Mouse (Mus musculus) heart, adult 2 months (tissue): Measurements from ENCODE around the gene Shtn1. TPM values are rescaled to one million over a fixed set of nuclear protein-coding genes. Genes with fewer than 3 reads are reported as not detected.

ENCODE experiments used
- DNase-seq, 2 experiments: peaks; one replicate each; pipeline ENCODE4 v3.0.0; 2021
- H3K27ac ChIP-seq: fragments of 200-600 bp; 2 replicates; pipeline ENCODE4 v1.8.1; 2022
- H3K27me3 ChIP-seq: fragments of 200-500 bp; 2 replicates; pipeline ENCODE4 v1.6.1; 2012; ENCODE audit warnings: mild to moderate bottlenecking, low read length, inconsistent platforms, mixed read lengths; ENCODE audit not compliant: control insufficient read depth, insufficient read depth
- H3K36me3 ChIP-seq: fragments of 200-500 bp; 2 replicates; pipeline ENCODE4 v1.6.1; 2012; ENCODE audit warnings: low read length, inconsistent platforms; ENCODE audit not compliant: control insufficient read depth, insufficient read depth
- H3K4me1 ChIP-seq: fragments of 200-500 bp; 2 replicates; pipeline ENCODE4 v1.6.1; 2011; ENCODE audit warnings: low read length; ENCODE audit not compliant: control insufficient read depth, insufficient read depth
- H3K4me3 ChIP-seq: fragments of 200-600 bp; 2 replicates; pipeline ENCODE4 v1.8.1; 2022
- H3K79me2 ChIP-seq: fragments of 200-500 bp; replicated peaks from 2 replicates; pipeline ENCODE4 v1.6.1; 2012; ENCODE audit warnings: mild to moderate bottlenecking, inconsistent platforms, low read length, moderate library complexity, mixed read lengths; ENCODE audit not compliant: control insufficient read depth, insufficient read depth
- H3K9ac ChIP-seq: fragments of 200-500 bp; 2 replicates; pipeline ENCODE4 v1.6.1; 2012; ENCODE audit warnings: low read depth, mild to moderate bottlenecking, control low read depth, inconsistent platforms, low read length, mixed read lengths
- CTCF ChIP-seq: fragments of 200-600 bp; IDR thresholded peaks from 2 replicates; pipeline ENCODE4 v1.8.1; 2022; ENCODE audit warnings: antibody characterized with exemption, mild to moderate bottlenecking, moderate library complexity
- EP300 ChIP-seq: fragments of 200-500 bp; IDR thresholded peaks from 2 replicates; pipeline ENCODE4 v1.6.1; 2011; ENCODE audit warnings: low read depth, low read length, control low read depth; ENCODE audit not compliant: insufficient read depth
- POLR2A ChIP-seq: fragments of 200-500 bp; IDR thresholded peaks from 2 replicates; pipeline ENCODE4 v1.6.1; 2011; ENCODE audit warnings: mild to moderate bottlenecking, low read depth, low read length, control low read depth; ENCODE audit not compliant: insufficient read depth
- WGBS: fragments of 180-500 bp; shearing (Covaris S2); methylation state at CpG from one replicate; pipeline ENCODE4 v1.1.7; 2018; 5-methylcytosine and 5-hydroxymethylcytosine counted together
- intact Hi-C: fragments of 180-260 bp; cut with DNase I; formaldehyde crosslinking; loops from one replicate; pipeline ENCODE4 v1.15.1; 2025
- polyA plus RNA-seq: library from polyadenylated mRNA; depleted of rRNA; stranded (reverse); fragments of >200 nt; gene quantifications from 2 replicates; pipeline ENCODE4 v1.2.3, GENCODE M21; 2012
- total RNA-seq, 2 experiments: library from RNA; stranded (reverse); gene quantifications; 2 replicates each; pipeline ENCODE4 v1.2.3; 2021

Shtn1 gene
- total and polyA plus RNA-seq, 3 experiments: 0.90 to 2.4 (median 2.3) TPM

DNA sequence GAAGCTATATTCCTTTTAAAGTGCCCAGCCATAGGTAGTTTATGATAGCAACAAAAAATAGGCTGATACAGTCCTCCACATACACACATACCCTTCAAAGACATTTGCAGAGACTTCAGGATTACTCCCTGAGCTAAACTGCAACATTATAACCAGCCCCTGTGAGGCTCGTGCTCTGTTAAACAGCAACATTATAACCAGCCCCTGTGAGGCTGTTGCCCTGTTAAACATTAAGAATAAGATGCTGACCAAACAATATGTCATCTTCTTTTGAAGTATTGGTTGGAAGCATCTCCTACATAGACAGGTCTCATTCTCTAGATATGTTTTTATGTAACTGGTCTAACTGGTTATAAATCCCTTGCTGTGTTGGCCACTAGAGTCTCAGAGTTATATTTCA is 45.7 kb downstream of the Shtn1 start:
- no peak overlapping the region for H3K4me3 ChIP-seq
- TF ChIP-seq EP300: no peak
- H3K36me3 ChIP-seq: no peaks in the 10 kb centered on the region
- no peaks in the 10 kb centered on the region for H3K4me1 ChIP-seq
- H3K79me2 ChIP-seq: no peaks in the 10 kb centered on the region
- H3K27me3 ChIP-seq: no peaks in the 10 kb centered on the region
- intact Hi-C loops: no loop called here
- no peak overlapping the region for H3K27ac ChIP-seq
- no peak overlapping the region for H3K9ac ChIP-seq
- DNase-seq: no peak
- WGBS: 78% methylated on average over 1 of the region's 1 CpGs

DNA sequence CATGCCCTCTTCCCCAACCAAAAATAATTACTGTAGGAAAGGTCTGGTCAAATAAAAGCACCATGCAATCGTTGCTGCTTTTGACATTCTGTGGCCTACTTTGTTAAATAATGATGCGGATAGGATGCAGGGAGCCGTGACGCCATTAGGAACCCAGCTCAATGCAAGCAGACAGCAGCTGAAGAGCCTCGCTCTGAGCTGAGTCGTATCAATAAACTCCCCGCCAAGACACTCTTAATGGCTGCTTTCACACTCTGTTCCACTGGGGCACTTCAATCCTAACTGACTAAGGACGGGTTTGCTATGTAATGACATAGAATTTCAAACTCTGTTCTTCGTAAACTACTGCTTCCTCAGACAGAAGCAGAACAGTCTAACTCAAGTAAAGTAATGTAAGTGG is 46.9 kb downstream of the Shtn1 start:
- no peaks in the 10 kb centered on the region for H3K4me1 ChIP-seq
- no peaks in the 10 kb centered on the region for H3K27me3 ChIP-seq
- no peak for TF ChIP-seq POLR2A
- no peak for TF ChIP-seq EP300
- no peak for TF ChIP-seq CTCF
- no peak overlapping the region for H3K9ac ChIP-seq
- WGBS: 81% methylated on average over 9 of the region's 9 CpGs
- no peak for DNase-seq
- intact Hi-C loops: no loop called here
- H3K36me3 ChIP-seq: no peaks in the 10 kb centered on the region
- no peaks in the 10 kb centered on the region for H3K79me2 ChIP-seq
- H3K4me3 ChIP-seq: no peak overlapping the region
- no peak overlapping the region for H3K27ac ChIP-seq

- Histone ChIP-seq H3K27me3 (no peaks in the 10 kb centered on the region), H3K4me3 (no peak overlapping the region), H3K36me3 (no peaks in the 10 kb centered on the region), H3K27ac (no peak overlapping the region), H3K9ac (no peak overlapping the region), H3K79me2 (no peaks in the 10 kb centered on the region), H3K4me1 (no peaks in the 10 kb centered on the region)
- TF ChIP-seq POLR2A: no peak
- no peak for TF ChIP-seq CTCF
- no peak for TF ChIP-seq EP300
- intact Hi-C loops: no loop called here
- no peak for DNase-seq
- 90% methylated on average over 3 of the region's 3 CpGs for WGBS
Observed at GRCm38 (mm10) chr19:59028130-59028529, 47.8 kb downstream of the Shtn1 start.

GRCm38 (mm10) chr19:59023876-59024275 is 52.0 kb downstream of the Shtn1 start:
- Histone ChIP-seq H3K27me3 (peaks cover 4% of the 10 kb centered on the region; the same call in 1 of the 2 replicates), H3K27ac (no peak overlapping the region), H3K4me1 (no peaks in the 10 kb centered on the region), H3K79me2 (no peaks in the 10 kb centered on the region), H3K36me3 (no peaks in the 10 kb centered on the region), H3K9ac (no peak overlapping the region), H3K4me3 (no peak overlapping the region)
- no peak for TF ChIP-seq CTCF
- intact Hi-C loops: no loop called here
- no peak for DNase-seq
- 97% methylated on average over 3 of the region's 3 CpGs for WGBS

GRCm38 (mm10) chr19:59021644-59022043 is 54.3 kb downstream of the Shtn1 start:
- no peak overlapping the region for H3K9ac ChIP-seq
- no peak overlapping the region for H3K27ac ChIP-seq
- no peak overlapping the region for H3K4me3 ChIP-seq
- H3K36me3 ChIP-seq: no peaks in the 10 kb centered on the region
- no peak for TF ChIP-seq POLR2A
- TF ChIP-seq EP300: no peak
- no peak for TF ChIP-seq CTCF
- H3K27me3 ChIP-seq: peaks cover 4% of the 10 kb centered on the region; the same call in 1 of the 2 replicates
- intact Hi-C loops: no loop called here
- H3K4me1 ChIP-seq: no peaks in the 10 kb centered on the region
- no peak for DNase-seq
- H3K79me2 ChIP-seq: no peaks in the 10 kb centered on the region

DNA sequence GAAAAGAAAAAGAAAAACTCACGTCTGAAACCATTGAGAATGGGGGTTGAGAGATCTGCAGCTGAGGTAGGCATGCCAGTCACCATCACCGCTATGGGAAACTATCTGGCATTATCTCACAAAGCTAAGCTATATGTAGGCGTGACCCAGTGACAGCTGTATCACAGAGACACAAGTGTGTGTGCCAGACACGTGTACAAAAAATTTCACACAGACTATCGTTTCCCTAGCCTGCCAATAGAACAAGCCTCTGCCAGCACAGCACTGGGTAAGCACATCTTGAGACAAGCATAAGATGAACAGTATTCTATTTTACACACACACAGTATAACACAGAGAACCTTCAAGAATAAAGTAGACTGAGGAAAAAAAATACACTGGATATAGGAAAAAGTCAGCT is 65.1 kb downstream of the Shtn1 start:
- no peak for DNase-seq
- WGBS: 37% methylated on average over 5 of the region's 5 CpGs

More for the DNA sequence above, 65.1 kb downstream of the Shtn1 start:
- Histone ChIP-seq H3K9ac (no peak overlapping the region), H3K27me3 (no peaks in the 10 kb centered on the region; the same call in 1 of the 2 replicates), H3K79me2 (no peaks in the 10 kb centered on the region), H3K36me3 (no peaks in the 10 kb centered on the region), H3K4me1 (no peaks in the 10 kb centered on the region), H3K4me3 (no peak overlapping the region), H3K27ac (no peak overlapping the region)
- intact Hi-C loops: no loop called here
- TF ChIP-seq POLR2A (no peak), EP300 (no peak), CTCF (no peak)
